Mouse (Mus musculus) thymus, postnatal 14 days (tissue): ENCODE data around the gene Itga2b.

Experiments used
- DNase-seq: peaks from one replicate; pipeline ENCODE4 v3.0.0; 2021

Itga2b gene

GRCm38 (mm10) chr11:102435754-102436470, 34.0 kb downstream of the Itga2b start:
- DNase-seq = no peak

GRCm38 (mm10) chr11:102434816-102435705, 34.9 kb downstream of the Itga2b start:
- DNase-seq = no peak

GRCm38 (mm10) chr11:102434406-102434805, 35.5 kb downstream of the Itga2b start:
- DNase-seq = peak; percentile 82

GRCm38 (mm10) chr11:102433866-102434265, 36.1 kb downstream of the Itga2b start:
- DNase-seq = no peak

GRCm38 (mm10) chr11:102432896-102433295, 37.0 kb downstream of the Itga2b start:
- DNase-seq = no peak

- DNase-seq = peak; percentile 30
Measured at GRCm38 (mm10) chr11:102432115-102432843, 37.6 kb downstream of the Itga2b start.

GRCm38 (mm10) chr11:102431728-102432114, 38.2 kb downstream of the Itga2b start:
- no peak for DNase-seq

GRCm38 (mm10) chr11:102431018-102431645, 38.8 kb downstream of the Itga2b start:
- DNase-seq = peak; percentile 86

GRCm38 (mm10) chr11:102430121-102431017, 39.6 kb downstream of the Itga2b start, which contains the start of gene Grn:
Gene Grn (plus strand): TSS chr11:102430315.
- DNase-seq = peak; percentile 61

GRCm38 (mm10) chr11:102429551-102429950, 40.4 kb downstream of the Itga2b start:
- no peak for DNase-seq

GRCm38 (mm10) chr11:102428981-102429540, 40.9 kb downstream of the Itga2b start:
- no peak for DNase-seq

GRCm38 (mm10) chr11:102425555-102426316, 44.2 kb downstream of the Itga2b start:
- no peak for DNase-seq

GRCm38 (mm10) chr11:102424666-102425065, 45.3 kb downstream of the Itga2b start:
- no peak for DNase-seq

GRCm38 (mm10) chr11:102421559-102421958, 48.4 kb downstream of the Itga2b start:
- no peak for DNase-seq

- DNase-seq = no peak
Measured at GRCm38 (mm10) chr11:102418887-102419286, 51.0 kb downstream of the Itga2b start.

- DNase-seq = no peak
Measured at GRCm38 (mm10) chr11:102417160-102417559, 52.8 kb downstream of the Itga2b start.

- DNase-seq = no peak
Measured at GRCm38 (mm10) chr11:102415034-102415802, 54.7 kb downstream of the Itga2b start.

GRCm38 (mm10) chr11:102413059-102413458, 56.9 kb downstream of the Itga2b start:
- DNase-seq = no peak

- DNase-seq = peak; percentile 88
Measured at GRCm38 (mm10) chr11:102411704-102412103, 58.2 kb downstream of the Itga2b start.

- no peak for DNase-seq
Measured at GRCm38 (mm10) chr11:102411061-102411460, 58.9 kb downstream of the Itga2b start.
